Mouse (Mus musculus): ENCODE measurements around the gene Phtf2.
"Not testable (repeated sequence)": the region's sequence is repeated elsewhere in the genome, so short reads cannot be mapped to it uniquely, and the experiment has no call there.

The Phtf2 gene

GRCm38 (mm10) chr5:20864216-20864969 is 17.5 kb downstream of the Phtf2 start:
- DNase-seq (ENCODE audit: low spot score in 2 of 2), result no peak

- DNase-seq (ENCODE audit: low spot score in 2 of 2), result no peak
These were observed 20.0 kb downstream of the Phtf2 start for GRCm38 (mm10) chr5:20861901-20862300.

GRCm38 (mm10) chr5:20860565-20860964 is 21.4 kb downstream of the Phtf2 start:
- no peak for DNase-seq (ENCODE audit: low spot score in 2 of 2)

GRCm38 (mm10) chr5:20858404-20858803 is 23.5 kb downstream of the Phtf2 start:
- DNase-seq (ENCODE audit: low spot score in 2 of 2), result no peak

GRCm38 (mm10) chr5:20855066-20855465 is 26.9 kb downstream of the Phtf2 start:
- no peak for DNase-seq (ENCODE audit: low spot score in 2 of 2)

- no peak for DNase-seq (ENCODE audit: low spot score in 2 of 2)
These were observed 34.9 kb downstream of the Phtf2 start for GRCm38 (mm10) chr5:20847010-20847409.

- DNase-seq (ENCODE audit: low spot score in 2 of 2), result no peak
These were observed 38.1 kb downstream of the Phtf2 start for GRCm38 (mm10) chr5:20843816-20844215.

GRCm38 (mm10) chr5:20843405-20843804 is 38.5 kb downstream of the Phtf2 start:
- DNase-seq (ENCODE audit: low spot score in 2 of 2), result no peak

- no peak for DNase-seq (ENCODE audit: low spot score in 2 of 2)
These were observed 44.8 kb downstream of the Phtf2 start for GRCm38 (mm10) chr5:20837082-20837481.

GRCm38 (mm10) chr5:20834399-20834798 is 47.5 kb downstream of the Phtf2 start:
- DNase-seq (ENCODE audit: low spot score in 2 of 2), result no peak

- DNase-seq (ENCODE audit: low spot score in 2 of 2), result no peak
These were observed 50.5 kb downstream of the Phtf2 start for GRCm38 (mm10) chr5:20831433-20831832.

GRCm38 (mm10) chr5:20830717-20831116 is 51.2 kb downstream of the Phtf2 start:
- no peak for DNase-seq (ENCODE audit: low spot score in 2 of 2)

GRCm38 (mm10) chr5:20821647-20822046 is 60.3 kb downstream of the Phtf2 start:
- DNase-seq (ENCODE audit: low spot score in 2 of 2), result peak; percentile 3 to 18

GRCm38 (mm10) chr5:20821122-20821521 is 60.8 kb downstream of the Phtf2 start:
- DNase-seq (ENCODE audit: low spot score in 2 of 2), result no peak

GRCm38 (mm10) chr5:20815094-20815493 is 66.8 kb downstream of the Phtf2 start:
- DNase-seq (ENCODE audit: low spot score in 2 of 2), result no peak

- DNase-seq (ENCODE audit: low spot score in 2 of 2), result no peak
These were observed 71.5 kb downstream of the Phtf2 start for GRCm38 (mm10) chr5:20810449-20810848.

GRCm38 (mm10) chr5:20795932-20796331 is 86.0 kb downstream of the Phtf2 start:
- DNase-seq (ENCODE audit: low spot score in 2 of 2), result no peak

GRCm38 (mm10) chr5:20791793-20792554 is 90.0 kb downstream of the Phtf2 start:
- peak; percentile 9 to 25 for DNase-seq (ENCODE audit: low spot score in 2 of 2)

GRCm38 (mm10) chr5:20786471-20786870 is 95.5 kb downstream of the Phtf2 start:
- DNase-seq (ENCODE audit: low spot score in 2 of 2), result not testable (repeated sequence)

- no peak for DNase-seq (ENCODE audit: low spot score in 2 of 2)
These were observed 100.8 kb downstream of the Phtf2 start for GRCm38 (mm10) chr5:20781116-20781515.

GRCm38 (mm10) chr5:20779191-20779590 is 102.7 kb downstream of the Phtf2 start:
- DNase-seq (ENCODE audit: low spot score in 2 of 2), result no peak

- no peak for DNase-seq (ENCODE audit: low spot score in 2 of 2)
These were observed 103.5 kb downstream of the Phtf2 start for GRCm38 (mm10) chr5:20778274-20778984.

Measured in urinary bladder, adult 18-20 months (tissue).